Mouse (Mus musculus) limb, embryonic 15.5 days (tissue): ENCODE measurements around the gene Tap1. TPM values are rescaled to one million over a fixed set of nuclear protein-coding genes. Genes with fewer than 3 reads are reported as not detected.
"Not testable (repeated sequence)": the region's sequence is repeated elsewhere in the genome, so short reads cannot be mapped to it uniquely, and the experiment has no call there.

Experiments used
- ATAC-seq: fragments of 200-750 bp; cut with Nextera tagmentation; 2 replicates; pipeline ENCODE4 v1.8.0; 2017; ENCODE audit warnings: low read depth, moderate TSS enrichment; ENCODE audit not compliant: insufficient number of reproducible peaks, low FRiP score, low TSS enrichment
- H3K27ac ChIP-seq: fragments of 300-500 bp; sonication (generic); 2 replicates; pipeline ENCODE4 v1.5.1; 2015; ENCODE audit warnings: moderate library complexity, mild to moderate bottlenecking, inconsistent platforms
- H3K27me3 ChIP-seq: fragments of 300-500 bp; sonication (generic); 2 replicates; pipeline ENCODE4 v1.6.1; 2015; ENCODE audit warnings: inconsistent platforms
- H3K36me3 ChIP-seq: fragments of 300-500 bp; sonication (generic); 2 replicates; pipeline ENCODE4 v1.6.1; 2015; ENCODE audit warnings: inconsistent platforms
- H3K4me1 ChIP-seq: fragments of 300-500 bp; sonication (generic); 2 replicates; pipeline ENCODE4 v1.6.1; 2015; ENCODE audit warnings: inconsistent platforms
- H3K4me2 ChIP-seq: fragments of 300-500 bp; sonication (generic); 2 replicates; pipeline ENCODE4 v1.6.1; 2015; ENCODE audit warnings: mild to moderate bottlenecking, inconsistent platforms
- H3K4me3 ChIP-seq: fragments of 300-500 bp; sonication (generic); 2 replicates; pipeline ENCODE4 v1.5.1; 2015; ENCODE audit warnings: mild to moderate bottlenecking, inconsistent platforms
- H3K9ac ChIP-seq: fragments of 300-500 bp; sonication (generic); 2 replicates; pipeline ENCODE4 v1.6.1; 2015; ENCODE audit warnings: inconsistent platforms
- H3K9me3 ChIP-seq: fragments of 300-500 bp; sonication (generic); 2 replicates; pipeline ENCODE4 v1.6.1; 2016; ENCODE audit warnings: inconsistent platforms
- WGBS: fragments of 180-500 bp; shearing (Covaris S2); methylation state at CpG from one replicate; pipeline ENCODE4 v1.1.7; 2015; 5-methylcytosine and 5-hydroxymethylcytosine counted together
- polyA plus RNA-seq: library from polyadenylated mRNA; unstranded; fragments of >200 nt; fragmentation: Nextera tagmentation; extraction: Ambion mirVana; gene quantifications from 2 replicates; pipeline ENCODE4 v1.2.1, GENCODE M21; 2015

The Tap1 gene
- 13.2 and 13.4 TPM in 2 replicates for polyA plus RNA-seq

DNA sequence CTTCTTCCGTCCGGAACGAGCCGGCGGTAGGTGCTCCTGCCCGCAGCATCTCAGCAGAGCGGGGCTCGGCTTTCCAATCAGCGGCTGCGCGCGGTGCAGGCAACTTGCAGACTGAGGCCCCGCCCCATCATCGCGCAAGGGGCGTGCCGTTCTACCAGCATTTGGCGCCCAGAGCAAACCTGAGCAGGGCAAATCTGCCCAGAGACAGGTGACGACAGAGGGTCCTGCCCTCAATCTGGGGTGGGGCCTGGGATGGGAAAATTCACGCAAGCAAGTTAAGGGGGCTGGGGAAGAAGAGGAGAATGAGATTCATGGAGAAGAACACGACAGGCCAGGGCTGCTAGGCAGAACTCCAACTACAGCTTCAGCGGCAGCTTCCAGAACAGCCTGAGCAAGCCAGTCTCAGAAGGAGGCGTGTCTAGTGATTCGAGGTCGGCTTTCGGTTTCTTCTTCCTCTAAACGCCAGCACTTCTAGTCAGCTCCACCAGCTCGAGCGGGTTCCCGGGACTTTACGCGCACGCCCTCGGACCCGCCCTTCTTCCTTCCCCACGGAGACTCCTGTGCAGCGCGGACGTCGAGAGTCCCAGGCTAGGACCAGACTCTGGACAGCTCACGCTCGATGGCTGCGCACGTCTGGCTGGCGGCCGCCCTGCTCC, at the start of gene Tap1, which contains the start of gene Psmb9:
TSS of gene Tap1 (plus strand) at position 293 of the 656 bp plus-strand sequence.
TSS of gene Psmb9 (minus strand) at position 504 of the 656 bp plus-strand sequence.
- H3K27me3 ChIP-seq = peaks cover 68% of the 10 kb centered on the region
- H3K9me3 ChIP-seq = no peaks in the 10 kb centered on the region
- H3K4me1 ChIP-seq = peaks cover 15% of the 10 kb centered on the region
- peak within 1 kb of the TSS; percentile 83 for H3K27ac ChIP-seq
- no peaks in the 10 kb centered on the region for H3K36me3 ChIP-seq
- peak within 1 kb of the TSS; percentile 93 for H3K4me2 ChIP-seq
- peak within 1 kb of the TSS; percentile 50 for H3K4me3 ChIP-seq
- peak; percentile 93 for ATAC-seq
- WGBS = under 1% methylated on average over 46 of the region's 46 CpGs
- peak within 1 kb of the TSS; percentile 60 for H3K9ac ChIP-seq

DNA sequence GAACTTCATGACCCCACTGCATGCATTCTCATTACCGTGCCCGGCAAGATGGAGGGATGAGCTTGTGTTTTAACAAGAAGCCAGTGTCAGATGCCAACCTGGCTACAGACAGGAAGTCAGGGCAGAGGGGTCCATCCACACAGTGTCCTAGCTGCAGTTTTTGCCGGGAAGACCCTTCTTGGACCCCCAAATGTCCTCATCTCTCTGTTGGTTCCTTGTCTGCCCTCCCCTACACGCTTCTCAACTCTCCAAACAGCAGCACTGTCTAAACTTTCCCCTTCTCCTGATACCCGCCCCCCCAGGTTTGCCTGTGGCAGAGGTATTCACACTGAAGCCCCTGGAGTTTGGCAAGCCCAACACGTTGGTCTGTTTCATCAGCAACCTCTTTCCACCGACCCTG, 49.8 kb upstream of the Tap1 start:
- H3K27me3 ChIP-seq = peaks cover 55% of the 10 kb centered on the region

DNA sequence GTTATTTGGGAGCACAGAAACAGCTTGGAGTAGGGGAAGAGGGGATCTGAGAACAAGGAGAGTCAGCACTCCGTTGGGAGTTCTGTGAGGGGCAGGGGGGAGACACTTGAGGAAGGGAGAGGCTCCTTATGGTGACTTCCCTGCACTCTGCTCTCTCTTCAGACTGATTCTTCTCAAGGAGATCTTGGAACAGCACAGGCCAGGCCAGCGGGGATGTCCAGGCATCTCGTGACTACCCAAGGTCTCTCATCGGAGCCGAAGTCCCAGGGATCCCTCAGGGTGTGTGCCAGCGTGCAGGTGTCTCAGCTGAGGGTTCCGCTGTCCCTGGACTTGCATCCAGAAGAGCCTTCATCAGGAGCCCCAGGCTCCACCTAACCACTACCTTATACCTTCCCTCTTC, 48.7 kb upstream of the Tap1 start:
- H3K27ac ChIP-seq = no peak overlapping the region
- H3K4me2 ChIP-seq = no peak overlapping the region
- H3K4me3 ChIP-seq = no peak overlapping the region
- no peaks in the 10 kb centered on the region for H3K9me3 ChIP-seq
- no peaks in the 10 kb centered on the region for H3K36me3 ChIP-seq
- ATAC-seq = no peak
- no peak overlapping the region for H3K9ac ChIP-seq
- H3K4me1 ChIP-seq = peaks cover 26% of the 10 kb centered on the region
- WGBS = 71% methylated on average over 7 of the region's 7 CpGs
- peaks cover 55% of the 10 kb centered on the region for H3K27me3 ChIP-seq

More for the DNA sequence above, 49.8 kb upstream of the Tap1 start:
- Histone ChIP-seq H3K4me2 (no peak overlapping the region), H3K4me1 (peaks cover 20% of the 10 kb centered on the region), H3K36me3 (no peaks in the 10 kb centered on the region), H3K9me3 (no peaks in the 10 kb centered on the region), H3K9ac (no peak overlapping the region), H3K27ac (no peak overlapping the region), H3K4me3 (no peak overlapping the region)
- 71% methylated on average over 7 of the region's 7 CpGs for WGBS
- ATAC-seq = no peak

DNA sequence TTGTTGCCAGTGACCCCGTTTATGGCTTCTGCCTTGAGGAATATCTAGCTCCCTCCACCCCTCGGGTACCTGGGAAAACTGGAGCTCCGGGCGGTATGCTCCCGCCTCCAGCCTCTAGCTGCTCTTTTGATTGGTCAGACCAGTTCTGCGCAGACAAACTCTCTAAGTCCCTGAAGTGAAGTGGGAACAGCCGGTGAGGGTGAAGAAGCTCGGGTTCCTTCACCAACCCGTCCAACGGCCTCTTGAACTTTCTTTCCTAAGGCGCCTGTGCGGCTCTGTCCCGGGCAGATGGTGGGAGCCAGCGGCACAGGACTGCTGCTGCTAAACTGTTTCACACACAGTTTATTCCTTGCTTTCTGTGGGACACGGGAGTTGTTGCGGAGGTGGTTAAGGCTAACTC, 47.9 kb upstream of the Tap1 start:
- peak overlapping the region; percentile 18; the same call in 1 of the 2 replicates for H3K9ac ChIP-seq

DNA sequence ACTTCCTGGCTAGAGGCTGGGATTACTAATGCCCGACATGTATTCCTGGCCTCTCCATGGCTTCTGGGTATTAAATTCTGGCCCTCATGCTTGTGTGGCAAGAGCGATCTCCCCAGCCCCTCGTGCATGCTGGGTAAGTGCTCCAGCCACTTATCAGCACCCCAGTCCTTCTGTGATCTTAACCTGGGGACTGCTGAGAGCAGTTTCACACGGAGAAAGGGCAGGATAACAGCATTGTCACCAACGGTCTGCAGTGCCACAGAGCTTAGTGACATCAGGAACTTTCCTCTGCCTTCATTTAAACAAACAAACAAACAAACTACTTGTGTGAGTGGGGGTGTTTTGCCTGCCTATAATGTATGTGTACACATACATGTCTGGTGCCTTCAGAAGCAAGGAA, 47.1 kb upstream of the Tap1 start:
- H3K4me3 ChIP-seq = no peak overlapping the region
- H3K27me3 ChIP-seq = peaks cover 55% of the 10 kb centered on the region
- H3K4me1 ChIP-seq = peaks cover 26% of the 10 kb centered on the region
- H3K36me3 ChIP-seq = no peaks in the 10 kb centered on the region
- H3K27ac ChIP-seq = no peak overlapping the region
- no peaks in the 10 kb centered on the region for H3K9me3 ChIP-seq
- 15% methylated on average over 5 of the region's 5 CpGs for WGBS
- no peak overlapping the region for H3K4me2 ChIP-seq
- ATAC-seq = no peak
- no peak overlapping the region for H3K9ac ChIP-seq

More for the DNA sequence above, 47.9 kb upstream of the Tap1 start:
- Histone ChIP-seq H3K4me1 (peaks cover 26% of the 10 kb centered on the region), H3K27ac (no peak overlapping the region), H3K9me3 (no peaks in the 10 kb centered on the region), H3K4me2 (peak overlapping the region; percentile 54), H3K27me3 (peaks cover 55% of the 10 kb centered on the region), H3K4me3 (peak overlapping the region; percentile 33), H3K36me3 (no peaks in the 10 kb centered on the region)
- no peak for ATAC-seq
- 3% methylated on average over 16 of the region's 16 CpGs for WGBS

DNA sequence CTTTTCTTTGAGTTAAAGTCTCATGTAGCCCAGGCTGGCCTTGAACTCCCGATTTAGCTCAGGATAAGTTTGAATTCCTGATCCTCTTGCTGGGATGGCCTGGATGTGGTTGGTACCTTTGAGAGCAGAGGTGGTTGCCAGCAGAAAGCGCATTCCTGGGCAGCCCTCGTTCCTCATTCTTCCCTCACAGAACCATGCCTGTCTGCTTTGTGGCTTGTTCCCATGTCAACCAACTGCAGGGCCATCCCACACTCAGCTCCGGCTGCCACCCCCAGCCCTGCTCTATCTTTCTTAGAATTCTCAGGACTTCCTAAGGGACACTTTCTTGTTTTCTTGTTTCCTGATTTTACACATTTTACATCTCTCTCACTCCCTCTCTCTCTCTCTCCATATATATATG, 45.9 kb upstream of the Tap1 start:
- peaks cover 52% of the 10 kb centered on the region for H3K27me3 ChIP-seq
- H3K27ac ChIP-seq = no peak overlapping the region
- no peak for ATAC-seq
- peaks cover 21% of the 10 kb centered on the region for H3K4me1 ChIP-seq
- H3K9me3 ChIP-seq = no peaks in the 10 kb centered on the region
- no peaks in the 10 kb centered on the region for H3K36me3 ChIP-seq
- H3K9ac ChIP-seq = no peak overlapping the region
- no peak overlapping the region for H3K4me3 ChIP-seq
- no peak overlapping the region for H3K4me2 ChIP-seq
- 61% methylated on average over 4 of the region's 4 CpGs for WGBS

DNA sequence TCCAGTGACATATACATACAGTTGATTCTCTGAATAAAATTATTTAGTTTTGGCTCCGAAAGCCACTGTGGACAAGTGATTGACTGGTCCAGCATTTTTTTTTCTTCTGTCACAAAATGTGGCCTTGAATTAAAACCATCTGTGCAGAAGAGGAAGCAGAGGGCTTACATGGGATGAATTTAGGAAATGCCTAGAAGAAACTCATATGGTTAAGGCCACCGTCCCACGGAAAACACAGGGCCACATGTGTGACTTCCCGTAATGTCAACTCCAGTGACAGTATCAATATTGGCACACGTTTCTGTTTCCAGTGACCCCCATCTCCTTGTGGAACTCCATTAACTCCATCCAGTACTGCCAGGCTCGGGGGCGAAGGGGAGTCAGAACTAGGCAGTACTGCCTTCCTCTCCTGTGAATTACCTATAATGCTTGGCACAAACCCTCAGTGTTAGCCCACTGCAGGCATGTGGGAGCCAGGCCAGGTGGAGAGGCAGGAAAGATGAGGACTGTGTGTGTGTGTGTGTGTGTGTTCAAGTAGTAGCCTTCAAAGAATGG, 44.8 kb upstream of the Tap1 start:
- Histone ChIP-seq H3K4me2 (no peak overlapping the region), H3K4me3 (no peak overlapping the region), H3K4me1 (peaks cover 21% of the 10 kb centered on the region), H3K9ac (no peak overlapping the region), H3K36me3 (no peaks in the 10 kb centered on the region), H3K27ac (no peak overlapping the region), H3K9me3 (no peaks in the 10 kb centered on the region), H3K27me3 (peaks cover 41% of the 10 kb centered on the region)
- ATAC-seq = no peak
- WGBS = 48% methylated on average over 7 of the region's 7 CpGs

DNA sequence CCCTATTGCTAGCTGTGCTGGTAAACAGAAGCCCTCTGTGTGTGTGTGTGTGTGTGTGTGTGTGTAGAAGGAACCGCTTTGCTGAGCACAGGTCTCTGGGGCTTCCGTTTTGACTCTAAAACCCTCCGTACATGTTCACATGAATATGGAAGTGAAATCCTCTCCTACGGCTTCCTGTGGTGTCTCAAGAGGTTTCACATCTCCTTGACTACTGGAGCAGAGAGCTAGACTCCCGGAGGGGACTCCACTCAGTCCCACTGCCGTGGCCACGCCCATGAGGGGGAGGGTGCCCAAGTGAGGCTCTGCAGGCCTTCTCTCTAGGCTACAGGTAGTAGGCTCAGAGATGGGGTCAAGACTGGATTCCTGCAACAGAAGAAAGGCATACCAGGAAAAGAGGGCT, 44.3 kb upstream of the Tap1 start, which contains the start of gene H2-DMb2:
TSS of gene H2-DMb2 (plus strand) at position 275 of the 400 bp plus-strand sequence.
- Histone ChIP-seq H3K4me2 (no peak within 1 kb of the TSS), H3K4me1 (peaks cover 21% of the 10 kb centered on the region), H3K27me3 (peaks cover 37% of the 10 kb centered on the region), H3K4me3 (no peak within 1 kb of the TSS), H3K9me3 (no peaks in the 10 kb centered on the region), H3K9ac (no peak within 1 kb of the TSS), H3K36me3 (no peaks in the 10 kb centered on the region), H3K27ac (no peak within 1 kb of the TSS)
- ATAC-seq = no peak
- WGBS = 36% methylated on average over 7 of the region's 7 CpGs

DNA sequence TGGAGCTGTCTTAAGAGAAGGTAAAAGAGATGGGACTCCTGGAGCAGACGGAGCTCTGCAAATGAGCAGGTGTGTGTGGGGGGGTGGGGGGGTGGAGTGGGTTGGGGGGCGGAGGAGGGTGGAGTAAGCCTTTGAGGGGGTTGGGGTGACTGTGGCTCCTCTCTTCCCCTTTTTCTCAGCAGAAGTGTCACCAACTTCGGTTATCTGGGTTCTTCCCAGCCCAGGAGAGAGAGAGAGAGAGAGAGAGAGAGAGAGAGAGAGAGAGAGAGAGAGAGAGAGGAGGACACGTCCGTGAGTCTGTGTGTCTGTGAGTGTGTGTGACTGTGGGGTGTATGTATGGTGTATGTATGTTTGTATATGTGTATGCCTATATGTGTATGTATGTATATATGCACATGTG, 43.9 kb upstream of the Tap1 start:
- ATAC-seq = no peak
- Histone ChIP-seq H3K36me3 (no peaks in the 10 kb centered on the region), H3K9me3 (no peaks in the 10 kb centered on the region), H3K4me2 (no peak overlapping the region), H3K9ac (no peak overlapping the region), H3K27me3 (peaks cover 33% of the 10 kb centered on the region), H3K27ac (no peak overlapping the region), H3K4me1 (peaks cover 21% of the 10 kb centered on the region), H3K4me3 (no peak overlapping the region)
- 73% methylated on average over 4 of the region's 5 CpGs for WGBS

DNA sequence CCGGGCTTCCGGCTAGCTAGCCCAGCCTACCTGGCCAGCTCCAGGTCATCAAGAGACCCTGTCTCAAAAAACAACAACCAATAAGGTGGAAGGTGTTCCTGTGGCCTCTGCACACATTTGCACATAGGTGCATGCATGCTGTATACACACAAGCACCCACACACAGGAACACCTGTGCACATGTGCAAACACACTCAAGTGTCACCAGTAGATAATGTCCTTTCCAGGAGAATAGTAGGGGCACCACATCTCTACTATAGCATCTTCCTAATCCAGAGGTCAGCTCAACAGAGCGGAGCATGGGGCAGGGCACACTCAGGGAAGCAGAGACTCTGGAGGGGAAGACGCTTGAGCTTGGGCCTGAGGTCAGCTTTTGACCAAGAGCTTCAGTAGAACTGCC, 43.1 kb upstream of the Tap1 start:
- 90% methylated on average over 4 of the region's 4 CpGs for WGBS
- Histone ChIP-seq H3K27me3 (peaks cover 25% of the 10 kb centered on the region), H3K4me1 (peaks cover 18% of the 10 kb centered on the region)
- not testable (repeated sequence) for ATAC-seq, H3K9ac ChIP-seq, H3K36me3 ChIP-seq, H3K9me3 ChIP-seq, H3K4me3 ChIP-seq, H3K4me2 ChIP-seq, H3K27ac ChIP-seq

DNA sequence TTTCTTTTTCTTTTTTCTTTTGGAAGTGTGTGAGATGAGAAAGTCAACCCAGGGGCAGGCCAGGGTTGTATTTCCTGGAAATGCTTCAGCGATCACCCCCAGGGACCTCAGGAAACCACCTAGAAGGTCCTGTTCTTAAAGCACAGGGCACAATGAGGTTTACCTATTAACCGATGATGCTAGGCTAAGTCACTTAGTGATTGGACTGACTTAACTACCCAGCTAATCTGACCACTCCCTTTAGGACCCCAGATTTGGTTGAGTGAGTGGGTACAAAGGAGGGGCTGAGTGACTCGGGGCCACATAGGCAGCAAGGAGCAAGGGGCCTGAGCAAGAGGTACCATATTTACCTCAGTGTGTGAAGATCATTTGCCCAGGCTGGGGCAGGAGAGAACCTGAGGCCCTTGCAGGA, 42.4 kb upstream of the Tap1 start:
- Histone ChIP-seq H3K27me3 (peaks cover 19% of the 10 kb centered on the region), H3K36me3 (no peaks in the 10 kb centered on the region), H3K4me1 (peaks cover 12% of the 10 kb centered on the region), H3K27ac (no peak overlapping the region), H3K9ac (no peak overlapping the region), H3K9me3 (no peaks in the 10 kb centered on the region), H3K4me3 (no peak overlapping the region), H3K4me2 (no peak overlapping the region)
- ATAC-seq = no peak
- 73% methylated on average over 3 of the region's 3 CpGs for WGBS

DNA sequence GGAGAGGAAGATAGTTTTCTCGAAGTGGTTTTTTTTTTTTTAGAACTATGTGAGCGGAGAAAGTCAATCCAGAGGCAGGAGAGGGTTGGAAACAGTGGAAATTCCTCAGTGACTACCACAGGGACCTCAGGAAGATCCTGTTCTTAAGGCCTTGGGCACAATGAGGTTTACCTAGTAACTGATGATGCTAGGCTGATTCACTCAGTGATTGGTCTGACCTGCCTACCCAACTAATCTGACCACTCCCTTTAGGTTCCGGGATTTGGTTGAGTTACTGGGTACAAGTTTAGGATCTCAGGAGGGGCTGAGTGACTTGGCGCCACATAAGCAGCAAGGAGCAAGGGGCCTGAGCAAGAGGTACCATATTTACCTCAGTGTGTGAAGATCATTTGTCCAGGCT, 34.4 kb upstream of the Tap1 start, which contains the start of gene H2-DMb1:
TSS of gene H2-DMb1 (plus strand) at position 150 of the 400 bp plus-strand sequence.
- Histone ChIP-seq H3K4me1 (no peaks in the 10 kb centered on the region), H3K36me3 (no peaks in the 10 kb centered on the region), H3K9me3 (no peaks in the 10 kb centered on the region), H3K27ac (no peak within 1 kb of the TSS), H3K4me3 (no peak within 1 kb of the TSS), H3K4me2 (no peak within 1 kb of the TSS), H3K9ac (no peak within 1 kb of the TSS), H3K27me3 (no peaks in the 10 kb centered on the region)
- 64% methylated on average over 4 of the region's 4 CpGs for WGBS
- ATAC-seq = peak; percentile 63; the same call in 1 of the 2 replicates
